Mouse (Mus musculus) c-Kit-positive CD71-negative TER-119-negative erythroid progenitor cells, embryonic 14.5 days (primary cell): ENCODE results near the gene Mrpl43.

ENCODE experiments used
- DNase-seq: peaks from one replicate; pipeline ENCODE4 v3.0.0-alpha.2; 2013; ENCODE audit warnings: low read depth

The Mrpl43 gene

DNA sequence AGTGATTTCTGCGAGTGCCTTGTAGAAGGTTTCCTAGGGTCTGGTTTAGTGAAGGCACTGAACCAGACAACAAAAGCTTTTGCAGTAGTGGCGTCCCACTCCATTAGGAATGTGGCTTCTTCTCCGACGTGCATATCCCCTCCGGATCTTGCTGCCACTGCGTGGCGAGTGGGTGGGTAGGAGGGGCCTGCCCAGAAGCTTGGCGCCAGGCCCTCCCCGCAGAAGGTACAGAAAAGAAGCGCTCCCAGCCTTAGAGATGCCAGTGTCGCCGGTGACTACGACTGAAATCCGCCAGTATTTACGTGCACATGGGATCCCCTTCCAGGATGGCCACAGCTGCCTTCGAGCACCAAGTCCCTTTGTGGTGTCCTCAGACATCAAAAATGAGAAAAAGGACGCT, 779 bp upstream of the Mrpl43 start:
- no peak for DNase-seq

DNA sequence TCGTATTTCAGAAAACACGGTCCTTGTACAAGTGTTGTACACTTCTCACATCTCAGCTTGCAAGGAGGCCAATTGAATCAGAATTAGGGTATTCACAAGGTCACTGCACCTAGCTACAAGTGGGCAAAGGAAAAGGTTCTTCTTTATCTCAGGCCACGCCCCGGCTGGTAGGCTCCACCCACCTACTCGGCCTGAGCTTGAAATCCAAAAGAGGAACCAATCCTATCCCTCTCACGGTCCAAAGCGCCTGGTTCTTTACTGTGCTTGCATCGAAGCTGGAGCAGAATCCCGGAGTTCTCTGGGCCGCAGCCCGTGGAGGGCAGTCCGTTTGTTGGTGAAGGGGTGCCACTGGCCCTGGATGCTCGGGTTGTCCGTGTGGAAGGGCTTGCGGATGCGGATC, 798 bp downstream of the Mrpl43 start, which contains the start of gene Twnk:
Twnk (plus strand) TSS at position 220 of the 400 bp plus-strand sequence.
- peak; percentile 82 for DNase-seq

DNA sequence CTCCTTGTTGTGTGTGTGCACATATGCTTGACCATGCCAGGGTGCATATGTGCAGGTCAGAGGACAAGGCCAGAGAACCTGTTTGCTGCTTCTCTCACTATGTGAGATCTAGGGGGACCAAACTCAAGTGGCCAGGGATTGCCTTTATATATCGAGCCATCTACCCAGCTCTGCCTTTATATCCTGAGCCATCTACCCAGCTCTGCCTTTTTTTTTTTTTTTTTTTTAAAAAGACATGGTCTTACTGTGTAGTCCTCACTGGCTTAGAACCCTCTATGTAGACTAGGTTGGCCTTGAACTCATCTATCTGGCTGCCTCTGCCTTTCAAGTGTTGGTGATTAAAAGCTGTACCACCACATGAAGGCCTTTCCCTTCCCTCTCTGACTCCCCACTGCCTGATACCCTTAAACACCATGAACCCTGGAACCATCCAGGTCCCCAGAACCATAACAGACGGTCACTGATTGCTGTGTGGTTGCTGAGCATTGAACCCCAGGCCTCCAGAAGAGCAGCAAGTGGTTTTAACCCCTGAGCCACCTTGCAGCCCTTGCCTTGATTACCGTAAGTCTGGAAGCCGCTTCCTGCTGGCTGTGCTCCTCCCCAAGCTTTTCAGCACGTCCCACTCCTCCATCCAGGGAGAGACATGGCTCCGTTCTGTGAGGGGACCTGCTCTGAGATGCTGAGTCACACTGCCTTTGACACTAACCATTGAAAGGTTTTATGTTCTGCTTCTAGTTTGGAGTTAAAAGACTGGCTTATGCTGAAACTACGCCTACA, 2.3 kb downstream of the Mrpl43 start:
- no peak for DNase-seq

DNA sequence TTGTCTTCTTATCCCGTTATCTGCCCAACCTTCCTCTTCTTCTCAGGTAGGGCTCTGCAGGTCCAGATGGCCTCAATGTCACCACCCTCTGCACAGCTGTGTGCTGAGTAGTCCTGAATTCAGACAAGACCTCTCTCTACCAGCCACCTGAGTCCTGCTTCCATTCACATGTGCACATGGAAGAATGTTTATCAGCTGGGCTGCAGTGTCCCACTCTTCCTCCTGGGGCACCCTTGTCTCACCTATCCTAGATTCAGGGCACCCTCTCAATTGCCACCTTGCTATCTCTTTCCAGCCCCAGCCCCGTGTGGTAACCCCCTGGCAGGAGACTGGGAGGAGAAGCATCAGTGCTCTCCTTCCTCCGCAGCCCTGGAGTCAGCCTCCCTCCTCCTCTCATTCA, 3.9 kb downstream of the Mrpl43 start:
- no peak for DNase-seq

DNA sequence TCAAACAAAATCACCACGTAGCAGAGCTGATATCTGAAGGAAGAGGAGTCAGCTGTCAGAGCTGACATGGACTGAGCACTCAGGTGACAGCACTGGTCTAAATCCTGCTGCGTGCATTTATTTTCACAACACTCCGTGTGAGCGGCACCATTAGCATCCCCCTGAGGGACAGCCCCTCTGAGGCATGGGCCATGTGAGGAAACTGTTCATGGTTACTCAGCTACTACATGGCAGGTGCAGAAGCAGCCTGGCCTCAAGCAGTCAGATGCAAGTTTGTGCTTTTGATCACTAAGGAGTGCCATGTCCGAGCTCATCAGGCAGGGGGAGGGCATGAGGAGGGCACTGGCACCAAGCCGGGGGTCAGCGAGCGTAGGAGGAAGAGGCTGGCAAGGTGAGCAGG, 6.6 kb downstream of the Mrpl43 start:
- DNase-seq: no peak

DNA sequence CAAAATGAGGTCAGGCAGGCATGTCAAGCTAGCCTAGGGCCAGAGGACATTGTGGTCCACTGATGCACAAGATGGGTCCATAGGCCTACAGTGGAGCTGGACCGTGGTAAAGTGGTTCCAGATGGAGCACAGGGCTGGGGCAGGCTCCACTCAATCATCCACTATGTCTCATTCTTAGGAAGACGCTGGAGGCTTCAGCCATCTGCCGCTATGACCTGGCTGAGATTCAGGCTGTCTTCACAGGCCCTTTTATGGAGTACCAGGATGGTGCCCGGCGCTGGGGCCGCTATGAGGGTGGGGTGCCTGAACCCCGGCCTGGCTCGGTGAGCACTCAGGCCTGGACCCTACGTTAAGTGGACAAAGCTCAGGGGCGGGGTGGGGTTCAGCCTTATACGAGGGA, 8.5 kb downstream of the Mrpl43 start:
- DNase-seq: no peak

DNA sequence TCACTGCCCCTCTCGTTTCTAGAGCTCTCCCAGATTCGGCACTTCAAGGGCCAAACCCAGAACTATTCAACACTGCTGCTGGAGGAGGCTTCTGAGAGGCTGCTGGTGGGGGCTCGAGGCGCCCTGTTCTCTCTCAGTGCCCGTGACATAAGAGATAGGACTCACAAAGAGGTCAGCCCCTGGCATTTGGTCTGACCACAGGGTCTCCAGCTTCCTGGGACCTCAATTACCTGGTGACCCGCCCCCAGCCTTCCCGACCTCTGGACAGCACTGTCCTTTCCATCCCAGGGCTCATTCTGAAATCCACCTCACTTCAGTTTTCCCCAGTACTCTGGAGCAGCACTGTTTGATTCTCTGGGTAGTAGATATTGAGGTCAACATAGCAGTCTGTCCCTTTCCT, 13.5 kb downstream of the Mrpl43 start:
- no peak for DNase-seq

DNA sequence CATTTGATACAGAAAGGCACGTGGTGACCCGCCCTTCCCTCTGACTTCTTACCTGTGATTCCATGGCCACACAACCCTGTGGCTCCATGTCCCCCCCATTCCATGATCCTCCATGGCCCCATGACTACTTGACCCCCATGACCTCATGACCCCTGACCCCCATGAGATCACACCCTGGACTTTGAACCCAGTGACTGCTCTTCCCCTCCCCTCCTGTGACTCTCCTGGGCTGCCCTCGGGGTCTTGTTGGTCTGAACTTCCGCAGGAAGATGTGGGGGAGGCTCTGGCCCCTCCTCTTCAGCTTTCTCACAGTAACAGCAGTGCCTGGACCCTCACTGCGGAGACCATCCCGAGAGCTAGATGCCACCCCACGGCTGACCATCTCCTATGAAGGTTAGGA, 14.0 kb downstream of the Mrpl43 start:
- no peak for DNase-seq

DNA sequence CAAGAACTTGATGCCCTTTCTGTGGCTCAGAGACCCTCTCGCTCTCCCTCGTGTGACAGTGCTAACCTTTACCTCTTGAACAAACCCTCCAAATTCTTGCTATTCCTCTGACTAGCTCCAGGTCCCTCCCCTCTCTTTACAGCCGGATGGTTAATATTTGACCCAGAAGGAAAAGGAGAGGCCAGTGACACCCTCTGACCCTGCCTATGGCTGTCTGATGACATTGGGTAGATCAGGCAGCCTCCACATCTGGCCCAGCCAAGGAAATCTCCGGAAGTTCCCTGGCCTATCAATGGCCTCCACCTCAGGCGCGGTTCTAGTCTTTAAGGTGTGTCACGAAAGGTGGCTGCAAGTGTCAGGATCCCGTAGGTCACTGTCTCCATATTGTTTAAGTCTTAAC, 15.2 kb downstream of the Mrpl43 start:
- no peak for DNase-seq

DNA sequence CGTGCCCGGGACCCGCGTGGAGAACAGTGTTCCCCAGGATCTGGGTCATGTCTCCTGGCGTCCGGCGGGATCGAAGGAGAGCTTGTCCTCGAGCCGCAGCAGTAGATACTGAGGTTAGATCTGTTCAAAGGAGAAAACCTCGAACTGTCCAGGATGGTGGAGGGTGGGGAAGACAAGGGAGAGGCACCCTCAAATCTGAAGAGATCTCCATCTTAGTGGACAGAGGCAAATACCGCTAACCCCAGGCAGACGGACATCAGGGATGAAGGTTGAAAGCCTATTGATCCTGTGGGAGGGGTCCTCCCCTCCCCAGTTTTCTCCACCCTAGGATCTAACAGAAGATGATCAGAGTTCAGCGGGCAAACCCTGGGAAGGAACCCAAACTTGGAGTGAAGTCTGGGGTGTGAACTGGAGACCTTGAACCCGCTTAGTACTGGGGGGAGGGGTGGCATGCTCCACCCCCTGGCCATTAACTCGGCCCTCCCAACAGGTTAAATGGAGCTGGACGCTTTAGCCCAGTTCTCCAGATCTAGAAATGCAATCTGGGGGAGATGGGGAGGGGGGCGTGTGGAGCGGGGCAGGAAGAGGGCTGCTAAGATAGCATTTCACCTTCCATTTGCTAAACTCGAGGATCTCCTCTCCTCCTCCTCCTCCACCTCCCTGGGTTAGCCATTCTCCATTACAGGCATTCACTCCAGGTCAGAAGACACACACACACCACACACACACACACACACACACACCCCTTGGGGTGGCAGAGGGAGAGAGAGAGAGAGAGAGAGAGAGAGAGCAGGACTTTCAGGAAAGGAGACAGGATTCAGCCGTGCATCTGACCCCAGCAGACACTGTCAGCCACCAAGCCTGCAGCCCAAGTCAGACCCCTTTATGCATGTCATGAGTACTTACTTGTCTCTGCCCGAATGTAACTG, 16.4 kb downstream of the Mrpl43 start:
- no peak for DNase-seq

DNA sequence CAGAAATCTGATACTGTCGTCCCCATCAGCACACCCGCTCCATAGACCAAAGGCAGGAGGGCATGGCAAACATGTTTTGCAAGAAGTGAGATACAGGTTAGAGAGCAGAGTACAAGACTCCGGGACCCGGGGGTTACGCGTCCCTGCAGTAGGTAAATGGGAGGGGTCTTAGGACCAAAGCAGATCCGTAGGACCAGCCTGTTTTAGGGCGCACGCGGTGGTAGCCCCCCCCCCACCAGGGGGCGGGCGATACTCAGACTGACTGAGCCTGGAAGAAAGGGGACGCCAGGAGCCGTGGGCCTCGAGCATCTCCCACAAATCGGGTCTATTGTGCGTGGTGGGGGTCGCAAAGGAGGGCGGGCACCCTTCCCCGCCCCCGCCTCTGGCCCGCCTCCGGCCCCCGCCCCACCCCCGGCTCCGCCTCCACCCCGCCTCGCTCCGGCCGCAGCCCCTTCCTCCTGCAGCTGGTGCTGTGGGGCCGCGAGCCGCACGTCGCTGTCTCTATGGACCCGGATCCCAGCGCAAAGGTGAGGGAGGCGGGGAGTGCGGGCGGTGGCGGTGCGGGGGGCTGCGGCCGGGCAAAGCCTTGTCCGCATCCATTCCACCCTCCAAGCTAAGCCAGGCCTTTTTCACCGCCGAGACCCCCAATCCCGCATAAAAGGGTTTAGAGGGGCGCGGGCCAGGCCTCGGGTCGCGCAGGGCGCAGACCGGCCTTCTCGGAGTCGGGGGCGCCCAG, 17.2 kb downstream of the Mrpl43 start, which contains the start of gene Sema4g:
Sema4g (plus strand) TSS at position 271 of the 736 bp plus-strand sequence.
- no peak for DNase-seq

DNA sequence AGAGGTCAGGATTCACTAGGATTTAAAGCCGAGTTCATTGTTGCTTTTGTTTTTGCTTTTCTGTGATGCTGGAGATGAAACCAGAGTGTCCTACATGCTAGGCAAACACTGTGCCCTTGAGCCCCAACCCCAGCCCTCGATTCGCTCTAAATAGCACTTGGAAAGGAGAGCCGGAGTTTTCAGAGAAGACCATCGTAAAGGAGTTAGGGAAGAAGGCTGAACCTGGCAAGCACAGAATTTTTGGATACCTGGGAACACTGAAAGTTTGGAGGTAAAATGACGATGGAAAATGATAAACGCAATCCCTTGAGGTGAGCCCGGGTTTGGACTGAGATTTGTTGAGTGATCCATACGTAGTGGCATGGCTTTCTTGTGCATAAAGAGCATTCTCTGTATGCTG, 17.9 kb downstream of the Mrpl43 start:
- no peak for DNase-seq

DNA sequence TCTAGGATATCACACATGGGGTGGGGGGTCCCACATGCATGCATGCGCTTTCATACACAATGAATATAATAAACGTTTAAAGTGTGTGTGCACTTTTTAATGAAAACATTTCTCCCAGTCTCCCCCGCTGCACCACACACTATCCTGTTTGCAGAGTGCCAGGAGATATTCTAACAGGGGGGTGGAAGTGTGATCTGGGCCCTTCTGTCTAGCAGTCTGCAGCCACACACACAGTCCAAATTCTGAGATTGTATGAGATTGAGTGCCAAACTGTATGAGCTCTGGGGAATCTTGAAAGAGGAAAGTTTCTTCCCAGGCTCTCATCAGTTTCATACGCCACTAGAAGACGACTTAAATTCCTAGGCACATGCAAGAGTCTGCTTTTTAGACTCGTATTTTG, 18.4 kb downstream of the Mrpl43 start:
- no peak for DNase-seq

DNA sequence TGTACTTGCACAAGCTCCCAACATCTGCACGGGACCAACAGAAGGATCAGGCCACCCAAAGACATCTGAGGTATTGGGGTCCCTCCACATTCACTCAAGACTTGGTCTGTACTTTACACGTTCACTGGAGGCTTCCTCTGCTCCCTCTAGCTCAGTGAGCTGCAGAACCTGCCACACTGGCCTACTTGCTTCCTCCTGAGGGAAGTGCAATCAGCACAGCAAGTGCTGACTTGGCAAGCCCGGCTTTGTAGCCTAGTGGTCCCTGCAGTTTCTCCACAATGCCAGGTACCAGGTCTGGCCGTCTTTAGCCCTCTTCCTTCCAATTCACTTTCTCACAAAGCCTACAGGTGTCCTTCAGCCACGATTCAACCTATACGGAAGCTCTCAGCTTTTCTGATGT, 19.2 kb downstream of the Mrpl43 start:
- DNase-seq: no peak

DNA sequence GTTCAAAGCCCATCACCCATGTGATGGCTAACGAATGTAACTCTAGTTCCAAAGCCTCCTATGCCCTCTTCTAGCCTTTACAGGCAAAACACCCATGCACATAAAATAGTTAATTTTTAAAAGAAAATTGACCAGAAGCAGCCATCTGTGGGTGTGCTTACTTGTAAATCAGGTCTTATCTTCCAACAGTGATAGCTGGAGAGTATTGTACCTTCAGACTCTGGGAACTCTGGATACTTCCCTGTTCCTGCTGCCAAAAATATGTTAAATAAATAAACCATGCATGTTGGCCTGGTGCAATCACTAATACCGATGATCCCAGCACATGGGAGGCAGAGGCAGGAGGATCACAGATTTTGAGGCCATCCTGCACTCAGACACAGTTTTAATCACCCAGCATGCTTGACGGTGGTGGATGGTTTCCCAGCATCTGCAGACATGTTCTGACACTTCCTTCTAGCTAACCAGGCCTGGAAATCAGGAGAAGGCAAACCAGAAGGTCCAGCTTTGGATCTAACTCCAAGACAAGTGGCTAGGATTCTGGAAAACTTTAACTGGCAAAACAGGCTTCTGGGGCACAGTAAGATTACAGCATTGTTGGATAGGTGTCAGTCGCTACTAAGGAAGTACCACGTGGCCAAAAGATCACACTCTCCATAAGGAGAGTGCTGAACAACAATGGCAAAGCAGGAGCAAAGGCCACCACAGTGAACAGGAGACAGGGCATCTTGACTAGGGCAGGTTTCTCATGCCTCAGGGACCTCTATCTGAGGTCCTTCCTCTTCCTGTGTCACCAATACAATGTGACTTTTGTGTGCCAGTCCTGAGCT, 20.9 kb downstream of the Mrpl43 start:
- DNase-seq: no peak

DNA sequence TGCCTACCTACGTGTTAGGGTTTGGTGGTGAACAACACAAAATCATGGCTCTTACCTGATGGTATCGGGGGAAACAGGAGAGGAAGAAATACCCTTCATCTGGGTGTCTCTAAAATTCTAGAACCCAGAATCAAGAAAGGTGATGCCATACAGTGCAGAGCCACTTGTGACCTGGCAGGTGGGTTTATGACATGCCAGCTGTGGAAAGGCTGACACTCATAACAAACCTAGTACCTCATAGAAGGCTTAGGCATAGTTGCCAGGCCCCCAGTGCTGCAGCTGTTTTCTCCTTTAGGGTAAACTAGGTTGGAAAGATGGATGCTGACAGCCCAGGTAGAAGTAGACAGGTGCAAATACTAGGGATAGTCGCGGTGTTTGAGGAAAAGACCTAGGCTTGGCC, 21.8 kb downstream of the Mrpl43 start:
- DNase-seq: no peak

DNA sequence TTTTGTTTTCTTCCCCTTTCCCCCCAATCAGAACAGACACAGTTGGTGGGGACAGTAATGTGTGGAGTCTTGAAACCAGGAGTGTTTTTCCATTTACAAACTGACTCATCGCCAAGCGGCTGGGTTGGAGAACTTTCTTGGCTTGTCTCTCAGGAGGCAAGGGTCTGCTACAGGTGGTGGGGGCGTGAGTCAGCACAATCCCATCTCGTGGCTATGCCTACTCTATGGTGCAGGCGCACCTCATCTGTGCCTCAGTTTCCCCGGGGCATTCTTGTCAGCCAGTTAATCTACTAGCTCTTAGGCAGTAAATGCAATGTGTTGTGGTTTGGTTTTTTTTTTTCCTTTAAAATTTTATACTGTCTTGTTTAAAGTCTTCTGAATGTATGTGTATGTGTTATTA, 22.9 kb downstream of the Mrpl43 start:
- no peak for DNase-seq

DNA sequence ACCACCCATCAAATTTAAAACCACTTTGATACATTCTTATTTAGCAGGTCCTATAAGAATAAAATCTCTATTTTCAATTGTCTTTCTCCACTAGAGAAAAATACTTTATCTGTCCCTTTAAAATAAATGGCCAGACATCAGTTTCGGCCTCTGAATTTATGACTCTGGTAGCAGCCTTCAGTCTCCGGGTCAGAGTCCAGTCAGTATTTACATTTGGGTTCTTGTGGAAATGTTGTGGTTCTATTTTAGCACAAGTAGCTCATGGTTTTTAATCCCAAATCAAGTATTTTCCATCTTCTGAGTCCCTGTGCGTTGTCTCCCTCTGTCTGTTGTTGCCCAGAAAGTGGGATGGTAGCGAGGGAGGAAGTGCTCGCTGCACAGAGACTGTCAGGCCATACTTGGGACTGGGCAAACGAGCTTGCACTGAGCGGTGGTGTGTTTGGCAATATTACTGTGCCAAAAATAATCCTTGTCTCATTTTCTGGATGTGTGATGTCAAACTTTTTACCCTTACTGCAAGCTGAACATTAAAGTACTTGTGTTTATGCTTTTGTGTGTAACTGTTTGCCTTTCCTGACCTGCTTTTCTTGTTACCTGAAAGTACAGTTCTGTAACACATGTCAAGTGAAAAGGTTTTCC, 23.6 kb downstream of the Mrpl43 start:
- DNase-seq: no peak

DNA sequence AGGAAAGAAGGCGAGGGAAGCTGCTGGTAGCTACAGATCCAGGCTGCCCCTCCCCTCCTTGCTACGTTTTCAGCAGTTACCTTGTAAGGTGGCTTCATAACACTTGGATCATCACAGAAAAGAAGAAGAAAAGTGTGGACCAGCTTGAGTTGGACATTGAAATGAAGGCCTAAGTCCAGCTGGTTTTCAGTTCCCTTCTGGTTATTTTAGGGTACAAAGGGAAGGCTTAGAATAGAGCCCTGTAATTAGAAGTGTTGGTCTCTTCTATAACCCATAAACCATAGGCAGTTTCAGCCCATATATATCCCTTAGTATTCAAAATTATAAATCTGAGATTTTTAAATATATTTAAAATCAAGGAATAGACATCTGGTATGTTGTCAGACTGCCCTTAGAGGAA, 25.5 kb downstream of the Mrpl43 start:
- no peak for DNase-seq

DNA sequence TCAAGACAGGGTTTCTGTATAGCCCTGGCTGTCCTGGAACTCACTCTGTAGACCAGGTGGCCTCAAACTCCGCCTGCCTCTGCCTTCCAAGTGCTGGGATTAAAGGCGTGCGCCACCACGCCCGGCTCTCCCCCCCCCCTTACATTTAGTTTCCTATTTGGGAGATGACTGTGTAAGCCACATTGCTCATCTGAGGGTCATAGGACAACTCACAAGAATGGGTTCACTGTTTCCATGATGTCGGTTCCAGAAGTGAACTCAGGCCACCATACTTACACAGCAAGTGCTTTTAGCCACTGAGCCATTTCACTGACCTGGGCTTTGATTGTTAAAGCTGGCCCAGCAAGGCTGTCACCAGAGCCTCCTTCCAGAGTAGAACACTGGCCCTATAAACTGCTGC, 29.1 kb downstream of the Mrpl43 start:
- no peak for DNase-seq

DNA sequence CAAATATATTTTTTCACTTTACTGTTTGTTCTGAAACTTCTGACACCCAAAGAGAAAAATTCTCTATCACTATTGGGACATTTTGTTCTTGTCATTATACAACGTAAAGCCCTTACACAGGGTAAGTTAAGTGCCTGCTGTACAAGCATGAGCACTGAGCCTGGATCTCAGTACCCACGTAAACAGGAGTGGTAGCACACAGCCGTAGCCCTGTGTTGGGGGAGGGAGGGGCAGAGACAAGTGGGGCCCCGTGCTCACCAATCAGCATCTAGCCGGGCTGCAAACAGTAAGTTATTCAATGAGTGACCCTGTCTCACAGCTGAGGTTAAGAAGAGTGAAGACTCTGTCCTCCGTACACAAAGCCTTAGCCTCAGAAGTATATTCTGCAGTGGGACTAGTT, 29.6 kb downstream of the Mrpl43 start:
- DNase-seq: no peak
